Mouse (Mus musculus): ENCODE results near the gene Cuedc1. TPM values are rescaled to one million over a fixed set of nuclear protein-coding genes. Genes with fewer than 3 reads are reported as not detected.

Cuedc1 gene
- polyA plus RNA-seq, 1 experiment: 346 TPM

DNA sequence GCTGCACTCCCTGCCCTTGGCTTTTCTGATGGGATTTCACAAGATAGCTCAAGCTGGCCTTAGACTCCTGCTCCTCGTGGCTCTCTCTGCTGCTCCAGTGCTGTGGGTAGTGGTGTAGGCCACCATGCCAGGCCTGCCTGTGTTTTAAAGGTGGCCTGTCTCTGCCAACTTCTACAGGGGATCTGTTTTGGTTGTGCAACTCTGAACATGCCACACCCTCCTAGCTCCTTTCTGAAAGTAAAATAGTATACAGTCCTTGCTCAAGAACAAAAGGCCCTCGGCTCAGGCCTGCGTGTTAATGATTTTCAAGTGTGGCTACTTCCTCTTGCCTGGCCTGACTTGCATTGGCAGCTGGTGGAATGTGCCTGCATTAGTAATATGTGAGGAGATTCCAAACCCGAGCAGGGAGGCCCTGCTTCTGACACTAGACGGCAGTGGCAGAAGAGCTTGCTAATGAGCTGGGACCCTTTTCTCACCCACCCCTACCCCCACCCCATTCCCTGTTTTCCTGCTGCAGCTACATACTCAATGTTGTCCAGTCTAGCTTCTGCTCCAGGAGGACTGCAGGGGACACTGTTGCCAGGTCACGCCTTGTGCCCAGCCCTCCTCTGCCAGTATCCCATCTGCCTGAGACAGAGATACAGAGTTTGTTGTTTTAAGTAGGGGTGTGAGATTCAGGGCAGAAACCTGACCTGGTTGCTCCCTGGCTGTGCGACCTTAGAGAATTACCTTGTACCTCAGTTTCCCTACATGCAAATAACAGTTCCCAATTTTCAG, 53.7 kb downstream of the Cuedc1 start:
- no peak for TF ChIP-seq GATA1 (IDR thresholded peaks at IDR 0.05; ENCODE audit: borderline replicate concordance, low read length)
- no peak for TF ChIP-seq FLI1 (IDR thresholded peaks at IDR 0.05; ENCODE audit: low read length)
- peaks cover 96% of the 10 kb centered on the region for H3K4me1 ChIP-seq
- no peak overlapping the region for H3K4me3 ChIP-seq (replicated peaks)
- H3K36me3 ChIP-seq (replicated peaks; ENCODE audit: low read length): peaks cover 44% of the 10 kb centered on the region
- no peaks in the 10 kb centered on the region for H3K27me3 ChIP-seq (replicated peaks)
- H3K9me3 ChIP-seq: no peaks in the 10 kb centered on the region

DNA sequence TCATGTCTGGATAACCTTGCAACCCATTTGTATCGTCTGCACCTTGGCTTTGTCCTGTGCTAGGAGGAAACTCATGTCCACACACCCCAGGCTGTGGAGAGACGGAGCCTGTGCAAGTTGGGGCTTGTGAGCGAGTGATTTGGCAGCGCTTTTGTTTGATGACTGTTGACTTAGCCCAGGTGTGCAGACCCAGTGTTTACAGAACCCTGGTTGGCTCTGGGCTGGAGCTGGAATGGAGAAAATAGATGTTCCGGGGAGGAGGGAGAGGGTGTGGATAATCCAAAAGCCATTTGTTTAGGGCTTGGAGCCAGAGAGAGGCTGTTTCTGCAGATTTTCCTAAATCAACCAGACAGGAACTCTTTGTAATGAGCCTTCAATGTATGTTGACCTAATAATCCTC, 56.0 kb downstream of the Cuedc1 start:
- H3K36me3 ChIP-seq (replicated peaks; ENCODE audit: low read length): peaks cover 62% of the 10 kb centered on the region
- TF ChIP-seq GATA1 (IDR thresholded peaks at IDR 0.05; ENCODE audit: borderline replicate concordance, low read length) (no peak), FLI1 (IDR thresholded peaks at IDR 0.05; ENCODE audit: low read length) (no peak)
- H3K27me3 ChIP-seq (replicated peaks): no peaks in the 10 kb centered on the region
- peaks cover 94% of the 10 kb centered on the region for H3K4me1 ChIP-seq
- no peak overlapping the region for H3K4me3 ChIP-seq (replicated peaks)
- H3K9me3 ChIP-seq: no peaks in the 10 kb centered on the region

GRCm38 (mm10) chr11:88154500-88154899, 56.6 kb downstream of the Cuedc1 start:
- Histone ChIP-seq H3K4me1 (peaks cover 94% of the 10 kb centered on the region), H3K4me3 (replicated peaks) (no peak overlapping the region), H3K27me3 (replicated peaks) (no peaks in the 10 kb centered on the region), H3K36me3 (replicated peaks; ENCODE audit: low read length) (peaks cover 65% of the 10 kb centered on the region), H3K9me3 (no peaks in the 10 kb centered on the region)
- no peak for TF ChIP-seq GATA1 (IDR thresholded peaks at IDR 0.05; ENCODE audit: borderline replicate concordance, low read length)
- TF ChIP-seq FLI1 (IDR thresholded peaks at IDR 0.05; ENCODE audit: low read length): no peak

- Histone ChIP-seq H3K9me3 (no peaks in the 10 kb centered on the region), H3K4me1 (peaks cover 97% of the 10 kb centered on the region), H3K4me3 (replicated peaks) (no peak overlapping the region), H3K27me3 (replicated peaks) (no peaks in the 10 kb centered on the region), H3K36me3 (replicated peaks; ENCODE audit: low read length) (peaks cover 73% of the 10 kb centered on the region)
- no peak for TF ChIP-seq GATA1 (IDR thresholded peaks at IDR 0.05; ENCODE audit: borderline replicate concordance, low read length)
- TF ChIP-seq FLI1 (IDR thresholded peaks at IDR 0.05; ENCODE audit: low read length): no peak
Measured at GRCm38 (mm10) chr11:88155451-88155850, 57.6 kb downstream of the Cuedc1 start.

GRCm38 (mm10) chr11:88155998-88156397, 58.1 kb downstream of the Cuedc1 start:
- no peak for TF ChIP-seq GATA1 (IDR thresholded peaks at IDR 0.05; ENCODE audit: borderline replicate concordance, low read length)
- TF ChIP-seq FLI1 (IDR thresholded peaks at IDR 0.05; ENCODE audit: low read length): no peak
- Histone ChIP-seq H3K4me1 (peaks cover 97% of the 10 kb centered on the region), H3K9me3 (no peaks in the 10 kb centered on the region), H3K4me3 (replicated peaks) (no peak overlapping the region), H3K36me3 (replicated peaks; ENCODE audit: low read length) (peaks cover 73% of the 10 kb centered on the region), H3K27me3 (replicated peaks) (no peaks in the 10 kb centered on the region)

- Histone ChIP-seq H3K36me3 (replicated peaks; ENCODE audit: low read length) (peaks cover 71% of the 10 kb centered on the region), H3K4me3 (replicated peaks) (peak overlapping the region; percentile 31), H3K27me3 (replicated peaks) (no peaks in the 10 kb centered on the region), H3K9me3 (no peaks in the 10 kb centered on the region), H3K4me1 (peaks cover 96% of the 10 kb centered on the region)
- no peak for TF ChIP-seq GATA1 (IDR thresholded peaks at IDR 0.05; ENCODE audit: borderline replicate concordance, low read length)
- TF ChIP-seq FLI1 (IDR thresholded peaks at IDR 0.05; ENCODE audit: low read length): no peak
Measured at GRCm38 (mm10) chr11:88156403-88156802, 58.5 kb downstream of the Cuedc1 start.

GRCm38 (mm10) chr11:88158842-88159246, 61.0 kb downstream of the Cuedc1 start:
- no peak for TF ChIP-seq GATA1 (IDR thresholded peaks at IDR 0.05; ENCODE audit: borderline replicate concordance, low read length)
- no peak for TF ChIP-seq FLI1 (IDR thresholded peaks at IDR 0.05; ENCODE audit: low read length)
- no peaks in the 10 kb centered on the region for H3K27me3 ChIP-seq (replicated peaks)
- no peaks in the 10 kb centered on the region for H3K9me3 ChIP-seq
- H3K36me3 ChIP-seq (replicated peaks; ENCODE audit: low read length): peaks cover 53% of the 10 kb centered on the region
- H3K4me1 ChIP-seq: peaks cover 93% of the 10 kb centered on the region
- H3K4me3 ChIP-seq (replicated peaks): no peak overlapping the region

GRCm38 (mm10) chr11:88159389-88159788, 61.5 kb downstream of the Cuedc1 start:
- H3K36me3 ChIP-seq (replicated peaks; ENCODE audit: low read length): peaks cover 49% of the 10 kb centered on the region
- H3K4me3 ChIP-seq (replicated peaks): peak overlapping the region; percentile 52
- no peaks in the 10 kb centered on the region for H3K27me3 ChIP-seq (replicated peaks)
- H3K9me3 ChIP-seq: no peaks in the 10 kb centered on the region
- TF ChIP-seq FLI1 (IDR thresholded peaks at IDR 0.05; ENCODE audit: low read length): no peak
- TF ChIP-seq GATA1 (IDR thresholded peaks at IDR 0.05; ENCODE audit: borderline replicate concordance, low read length): no peak
- H3K4me1 ChIP-seq: peaks cover 92% of the 10 kb centered on the region

DNA sequence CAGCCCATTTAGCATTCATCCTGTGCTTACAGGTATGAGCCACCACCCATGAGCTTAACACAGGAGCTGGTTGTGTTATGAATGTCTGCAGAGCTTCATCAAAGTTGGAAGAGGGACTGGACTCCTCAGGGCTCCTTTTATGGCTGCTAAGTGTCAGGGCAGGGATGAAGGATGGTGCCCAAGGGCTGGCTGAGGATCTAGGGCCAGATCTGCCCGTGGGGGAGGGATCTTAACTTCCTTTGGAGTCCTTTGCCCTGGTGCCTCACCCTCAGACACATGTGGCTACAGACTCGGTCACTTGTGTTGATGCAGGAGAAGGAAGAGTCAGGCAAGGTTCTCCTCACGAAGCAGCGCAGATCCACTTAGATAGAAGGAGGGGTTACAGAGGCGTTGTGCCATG, 62.5 kb downstream of the Cuedc1 start:
- H3K27me3 ChIP-seq (replicated peaks): no peaks in the 10 kb centered on the region
- peaks cover 92% of the 10 kb centered on the region for H3K4me1 ChIP-seq
- TF ChIP-seq GATA1 (IDR thresholded peaks at IDR 0.05; ENCODE audit: borderline replicate concordance, low read length) (no peak), FLI1 (IDR thresholded peaks at IDR 0.05; ENCODE audit: low read length) (no peak)
- no peaks in the 10 kb centered on the region for H3K9me3 ChIP-seq
- H3K36me3 ChIP-seq (replicated peaks; ENCODE audit: low read length): peaks cover 41% of the 10 kb centered on the region
- peak overlapping the region; percentile 92 for H3K4me3 ChIP-seq (replicated peaks)

GRCm38 (mm10) chr11:88161051-88161581, 63.3 kb downstream of the Cuedc1 start:
- no peak for TF ChIP-seq FLI1 (IDR thresholded peaks at IDR 0.05; ENCODE audit: low read length)
- TF ChIP-seq GATA1 (IDR thresholded peaks at IDR 0.05; ENCODE audit: borderline replicate concordance, low read length): no peak
- H3K27me3 ChIP-seq (replicated peaks): no peaks in the 10 kb centered on the region
- H3K9me3 ChIP-seq: no peaks in the 10 kb centered on the region
- H3K4me1 ChIP-seq: peaks cover 92% of the 10 kb centered on the region
- H3K4me3 ChIP-seq (replicated peaks): peak overlapping the region; percentile 92
- H3K36me3 ChIP-seq (replicated peaks; ENCODE audit: low read length): peaks cover 40% of the 10 kb centered on the region
